Mouse (Mus musculus): ENCODE measurements around the gene Rwdd3. TPM values are rescaled to one million over a fixed set of nuclear protein-coding genes. Genes with fewer than 3 reads are reported as not detected.

The Rwdd3 gene
- total RNA-seq, 2 experiments from 2014 or later: 3.3 to 4.0 TPM

DNA sequence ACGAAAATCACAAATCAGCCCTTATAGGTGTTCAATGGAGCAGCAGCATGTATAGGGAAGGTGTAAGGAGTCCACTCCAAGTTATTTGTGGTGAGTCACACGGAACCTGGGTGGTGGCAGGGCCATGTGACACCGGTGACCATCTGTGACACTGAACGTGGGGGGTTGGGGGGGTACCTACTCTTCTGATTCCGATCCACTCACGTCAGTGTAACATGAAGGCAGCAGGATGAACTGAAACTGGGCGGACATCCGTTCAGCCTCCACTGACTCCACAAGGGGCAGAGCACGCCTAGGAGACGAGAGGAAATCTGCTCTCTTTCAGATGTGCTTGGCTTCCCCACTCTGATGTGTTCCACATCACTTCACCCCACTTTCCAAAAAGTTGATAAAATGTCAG is 11.9 kb downstream of the Rwdd3 start:
- no peak for DNase-seq

DNA sequence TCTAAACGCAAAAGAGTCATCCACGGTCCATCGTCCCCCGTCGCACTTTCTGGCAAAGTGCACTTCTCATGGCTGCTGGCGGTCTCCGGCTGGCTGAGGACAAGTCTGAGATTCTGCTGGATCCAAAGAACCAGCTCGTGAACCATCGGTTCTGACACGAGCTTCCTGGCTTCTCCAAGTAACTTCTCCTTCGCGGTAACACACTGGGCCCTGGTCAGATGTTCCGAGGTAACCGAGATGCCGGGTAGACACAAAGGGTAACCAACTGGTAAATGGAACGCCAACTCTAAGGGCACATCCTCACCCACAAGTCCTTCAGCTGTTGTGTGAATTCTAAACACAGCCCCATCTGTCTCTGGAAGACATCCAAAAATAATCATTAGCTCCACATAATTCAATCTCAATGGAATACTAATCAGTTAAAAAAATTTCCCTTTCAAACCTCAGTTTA is 12.6 kb downstream of the Rwdd3 start:
- no peak for DNase-seq

DNA sequence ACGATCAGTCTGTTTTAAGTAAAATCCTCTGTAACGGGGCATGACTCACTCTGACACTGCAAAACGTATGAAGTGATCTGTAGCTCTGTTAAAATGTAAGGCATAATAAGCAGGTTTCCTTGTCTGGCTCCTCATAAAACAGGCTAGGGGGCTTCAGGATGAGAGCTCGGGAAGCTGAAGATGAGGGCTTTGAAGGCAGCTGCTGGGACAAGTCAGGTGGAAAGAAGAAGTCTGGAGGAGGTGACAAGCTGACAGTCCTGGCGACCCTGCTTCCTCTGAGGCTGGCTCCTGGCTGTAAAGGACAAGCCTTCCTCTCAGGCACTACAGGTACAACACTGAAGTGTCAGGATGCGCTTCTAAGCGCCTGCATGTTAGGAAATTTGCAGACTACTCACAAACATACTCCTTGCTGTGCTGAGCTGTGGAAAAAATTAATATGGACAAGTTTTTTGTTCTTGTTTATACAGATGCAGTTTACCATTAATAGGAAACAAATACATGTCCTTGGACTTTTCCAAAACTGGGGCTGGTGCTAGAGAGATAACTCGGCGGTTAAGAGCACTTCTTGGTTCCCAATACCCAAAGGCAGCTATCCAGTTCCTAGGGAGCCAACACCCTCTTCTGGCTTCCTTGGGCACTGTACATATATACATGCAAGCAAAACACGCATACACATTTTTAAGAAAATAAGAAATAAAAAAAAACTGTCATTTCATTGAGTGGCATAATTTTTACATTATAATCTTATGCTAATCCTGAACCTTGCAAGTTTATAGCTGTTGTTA is 13.8 kb downstream of the Rwdd3 start:
- no peak for DNase-seq

DNA sequence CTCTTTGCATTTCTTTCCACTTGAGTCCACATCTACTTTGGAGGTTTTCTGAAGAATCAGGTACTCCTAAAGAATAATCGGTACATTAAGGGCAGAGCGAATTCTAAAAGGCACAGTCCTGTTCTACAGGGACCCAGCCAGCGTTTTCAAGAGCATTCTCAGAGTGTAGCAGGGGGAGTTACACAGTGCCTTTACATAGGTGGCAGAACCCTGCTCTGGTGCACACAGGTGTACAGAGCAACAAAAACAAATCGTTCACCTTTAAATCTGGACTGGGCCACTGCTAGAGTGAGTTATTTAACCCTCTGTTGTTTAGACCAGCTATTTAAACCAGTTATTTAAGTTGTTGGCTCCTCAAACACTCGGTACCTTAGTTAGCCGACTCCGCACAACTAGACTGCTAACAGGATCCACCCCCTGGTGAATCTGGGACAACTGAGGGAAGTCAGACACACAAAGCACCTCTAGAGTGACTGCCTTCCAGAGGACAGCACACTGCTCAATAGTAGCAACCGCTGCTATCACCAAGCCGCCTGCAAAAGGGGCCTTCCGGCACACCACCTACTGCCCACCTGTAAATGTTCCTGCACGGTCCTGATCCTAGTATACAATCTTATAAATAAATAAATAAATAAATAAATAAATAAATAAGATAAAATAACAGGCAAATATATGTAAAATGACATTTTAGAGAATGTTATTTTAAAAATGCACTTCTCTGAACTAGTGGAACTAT is 14.9 kb downstream of the Rwdd3 start:
- no peak for DNase-seq

DNA sequence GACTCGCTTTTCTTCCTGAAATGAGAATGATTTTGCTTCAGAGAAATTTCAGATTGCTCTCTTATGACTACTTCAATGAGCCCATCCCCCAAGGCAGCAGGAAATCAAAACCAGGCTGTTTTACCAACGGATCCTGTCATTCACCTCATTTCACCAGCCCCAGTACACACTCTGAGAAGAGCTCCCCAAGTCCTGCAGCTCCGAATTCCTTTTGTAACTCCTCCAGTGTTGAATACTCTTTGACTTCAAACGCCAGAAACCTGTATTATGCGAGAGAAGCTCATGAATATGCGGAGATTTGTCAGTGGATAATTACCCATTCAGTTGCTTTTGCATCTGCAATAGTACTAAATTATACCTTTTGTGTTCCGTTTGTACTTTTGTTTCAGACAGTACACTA is 15.5 kb downstream of the Rwdd3 start:
- DNase-seq: no peak

DNA sequence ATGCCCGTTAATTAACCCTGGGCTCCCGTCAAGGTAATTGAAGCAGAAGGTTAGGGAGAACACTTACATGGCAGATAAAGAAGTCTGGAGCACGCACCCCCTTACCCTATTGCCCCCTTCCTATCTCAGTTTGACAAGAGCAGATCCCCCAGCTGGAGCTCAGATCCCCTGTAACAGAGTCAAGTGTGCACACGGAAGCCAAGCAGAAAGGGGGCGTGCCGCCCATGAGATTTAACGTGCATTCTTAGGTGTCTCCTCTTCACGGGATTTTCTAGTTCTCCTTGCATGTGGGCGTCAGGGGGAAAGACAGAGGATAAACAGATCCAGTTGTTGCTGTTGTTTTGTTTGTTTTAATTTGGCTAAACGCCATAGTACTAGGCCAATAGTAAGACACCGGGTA is 37.6 kb downstream of the Rwdd3 start:
- no peak for DNase-seq

DNA sequence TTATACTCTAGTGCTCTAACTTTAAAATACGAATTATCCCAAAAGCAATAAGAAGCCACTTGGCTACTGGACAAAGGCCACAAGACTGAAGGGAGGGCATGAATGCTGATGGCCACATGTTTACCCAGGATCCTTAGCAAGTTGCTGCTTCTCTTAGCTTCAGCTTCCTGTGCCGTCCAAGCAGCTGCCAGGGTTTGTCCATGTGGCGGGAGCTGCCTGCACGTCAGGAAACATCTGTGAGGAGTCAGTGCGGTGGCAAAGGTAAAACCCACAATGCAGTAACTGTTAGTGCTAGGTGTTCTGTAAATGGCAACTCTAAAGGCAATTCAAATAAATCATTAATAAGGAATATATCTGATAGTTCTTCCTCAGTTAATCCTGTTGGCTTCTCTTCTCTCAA is 38.5 kb downstream of the Rwdd3 start:
- no peak for DNase-seq

DNA sequence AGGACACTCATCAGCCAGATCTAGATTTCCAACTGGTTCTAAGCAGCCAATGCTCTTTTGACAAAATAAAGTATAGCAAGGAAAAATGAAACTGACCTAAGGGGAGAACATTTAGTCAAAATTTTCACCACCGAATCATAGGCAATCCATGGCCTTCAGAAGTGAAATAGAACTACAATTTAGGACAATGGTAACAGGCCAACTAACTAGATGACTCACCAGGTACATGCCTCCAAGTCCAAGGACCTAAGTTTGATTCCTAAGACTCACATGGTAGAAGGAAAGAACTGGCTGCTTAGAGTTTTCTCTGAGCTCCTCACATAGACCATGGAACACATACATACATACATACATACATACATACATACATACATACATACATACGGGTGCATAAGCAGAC is 44.3 kb downstream of the Rwdd3 start:
- no peak for DNase-seq

DNA sequence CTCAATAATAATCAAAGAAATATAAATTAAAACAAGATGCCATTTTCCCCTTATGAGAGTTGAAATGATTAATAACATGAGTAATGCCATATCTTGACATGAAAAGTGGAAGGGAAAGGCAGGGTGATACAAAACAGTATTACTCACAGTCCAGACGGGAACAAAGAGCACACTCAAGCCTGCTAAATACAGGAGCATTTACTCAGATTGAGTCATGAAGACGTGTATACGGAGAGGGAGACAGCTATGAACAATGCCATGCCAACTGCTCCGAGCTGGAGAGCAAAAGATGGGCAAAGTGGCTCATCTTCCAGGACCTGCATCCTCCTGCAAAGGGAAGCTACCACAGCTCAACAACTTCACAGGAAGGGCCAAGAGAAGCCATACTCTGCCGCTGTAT is 45.0 kb downstream of the Rwdd3 start:
- no peak for DNase-seq

DNA sequence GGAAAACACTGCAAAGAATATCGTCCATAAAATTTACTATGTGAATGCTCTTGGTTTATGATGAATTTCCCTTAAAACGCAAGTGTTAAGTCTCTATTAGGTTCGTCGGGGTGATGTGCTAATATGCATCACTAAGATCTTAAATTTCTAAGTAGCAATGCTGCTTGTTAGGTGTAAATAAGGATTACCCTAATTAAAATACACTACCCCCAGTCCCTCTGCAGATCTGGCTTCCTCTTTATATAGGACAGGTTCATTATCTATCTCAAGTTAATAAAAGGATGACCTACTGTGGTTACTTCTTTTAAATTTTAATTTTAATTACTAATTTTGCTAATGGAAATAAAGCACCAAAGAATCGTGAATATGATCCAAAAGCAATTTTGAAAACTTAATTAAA is 50.4 kb downstream of the Rwdd3 start:
- no peak for DNase-seq

DNA sequence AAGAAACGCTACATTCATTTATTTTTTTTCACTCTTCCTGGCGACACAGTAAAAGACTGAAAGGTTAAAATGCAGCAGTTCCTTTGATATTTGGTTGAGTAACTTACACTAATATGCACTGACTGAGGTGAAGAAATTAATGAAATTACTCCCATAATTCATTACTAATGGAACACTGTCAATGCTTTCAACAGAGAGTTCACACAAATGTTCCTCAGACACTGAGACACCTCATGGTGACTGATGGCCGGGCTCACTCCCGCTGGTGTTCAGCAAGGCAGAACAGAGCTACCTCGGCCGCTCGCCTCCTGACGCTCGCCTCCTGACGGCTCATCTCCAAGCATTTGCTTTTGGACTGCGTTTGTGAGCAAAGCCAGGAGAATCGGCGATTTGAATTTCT is 54.9 kb downstream of the Rwdd3 start:
- DNase-seq: no peak

DNA sequence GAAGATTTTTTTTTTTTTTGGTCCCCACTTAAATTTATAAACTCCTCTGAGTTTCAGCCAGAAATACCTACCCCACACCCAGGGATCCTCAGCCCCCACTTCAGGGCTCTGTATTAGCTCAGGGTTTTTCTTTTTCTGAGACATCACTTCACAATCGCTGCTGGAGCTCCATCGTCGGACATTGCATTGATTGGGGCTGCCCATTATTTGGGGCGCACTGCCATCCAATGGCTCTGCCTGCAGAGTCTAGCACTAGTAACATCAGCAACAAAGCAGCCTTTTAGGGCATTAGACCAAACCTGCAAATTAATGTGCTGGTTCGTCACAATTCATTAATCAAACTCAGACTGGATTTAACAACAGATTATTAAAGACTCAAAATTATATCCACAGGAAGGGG is 55.4 kb downstream of the Rwdd3 start:
- no peak for DNase-seq

DNA sequence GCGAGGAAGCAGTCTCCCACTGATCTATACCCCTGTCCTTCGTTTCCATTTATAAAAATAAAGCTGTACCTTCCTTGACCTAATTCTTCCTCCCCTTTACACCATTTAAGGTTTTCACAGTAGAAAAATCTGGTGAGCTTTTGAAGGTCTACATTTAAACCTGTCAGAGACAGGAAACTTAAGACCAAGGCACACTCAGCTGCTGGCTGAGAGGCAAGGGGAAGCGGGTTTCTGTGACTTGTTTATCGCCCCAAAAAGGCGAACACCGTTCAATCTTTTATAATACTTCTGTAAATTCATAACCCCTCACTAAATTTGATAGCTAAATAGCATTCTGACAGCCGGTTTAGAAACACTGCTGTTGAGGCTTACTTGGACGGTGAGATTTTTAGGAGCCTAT is 60.4 kb downstream of the Rwdd3 start:
- no peak for DNase-seq

DNA sequence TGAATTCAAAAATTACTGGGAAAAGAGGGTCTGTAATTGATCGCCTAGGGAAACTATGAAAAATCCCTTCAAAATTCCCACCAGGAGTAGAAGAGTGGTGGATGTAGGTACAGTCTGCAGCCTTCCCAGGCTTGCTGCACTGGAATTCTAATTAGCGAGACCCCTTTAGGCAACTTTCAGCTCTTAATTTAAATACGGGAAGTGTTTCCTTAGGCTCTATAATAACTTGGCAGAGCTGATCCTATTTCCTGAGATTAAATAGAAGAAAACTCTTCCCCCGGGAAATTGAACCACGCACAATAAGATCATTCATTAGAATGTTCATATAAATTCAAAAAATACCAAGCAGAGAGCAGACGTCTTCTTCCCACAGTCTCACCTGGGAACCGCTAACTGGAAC is 61.1 kb downstream of the Rwdd3 start:
- DNase-seq: no peak

DNA sequence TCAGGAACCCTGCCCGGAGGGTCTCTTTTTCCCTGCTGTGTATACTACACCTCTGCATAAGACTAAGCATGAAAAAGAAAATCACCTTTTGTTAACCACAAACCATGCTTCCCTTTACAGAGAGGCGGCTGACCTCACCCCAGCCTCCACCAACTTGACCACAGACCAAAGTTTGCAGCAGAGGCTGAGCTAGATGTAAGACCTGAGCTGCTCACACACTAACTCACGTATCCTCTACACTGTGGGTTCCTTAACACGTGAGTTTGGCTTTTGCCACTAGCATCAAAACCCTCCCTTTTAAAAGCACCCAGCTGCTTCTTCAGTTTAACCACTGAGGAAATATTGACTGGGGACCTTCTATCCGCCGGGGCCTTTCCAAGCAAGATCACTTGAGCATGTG is 64.0 kb downstream of the Rwdd3 start:
- DNase-seq: no peak

DNA sequence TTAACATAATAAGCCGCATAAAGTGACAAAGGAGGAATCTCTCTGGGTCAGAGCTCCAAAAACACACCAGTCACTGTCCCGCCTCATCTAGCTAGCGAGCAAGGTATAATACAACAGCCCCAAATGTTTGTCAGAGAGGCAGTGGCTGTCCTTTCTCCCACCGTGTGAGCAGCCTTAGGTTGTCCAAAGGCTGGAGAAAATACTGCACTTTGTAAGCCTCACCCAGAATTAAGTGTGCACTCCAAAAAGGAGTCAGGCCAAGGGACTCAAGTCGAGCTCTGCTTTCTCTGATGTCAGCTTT is 66.1 kb downstream of the Rwdd3 start:
- DNase-seq: no peak

Other genes starting within 250 kb of the Rwdd3 start
- 1 to 10 TPM in 1 of 2 experiments, under 1 TPM in 1; 0.69 to 1.7 TPM for gene Tmem56, start 111.4 kb upstream of the Rwdd3 start, total RNA-seq (2021)
- gene Alg14, start 120.1 kb upstream of the Rwdd3 start, total RNA-seq (2021): 10 to 100 TPM; 21.9 to 24.7 TPM